In genomic region chr14:93719208-93719607, GRCm38 (mm10) we compare ENCODE assay signal across 14 mouse cellular contexts.
"Had no signal": no experiment of that assay in that cellular context is flagged by ENCODE, and none has a peak within 500 bp of the region (broad histone marks: within the 10 kb centered on the region; RNA-seq: fewer than 3 reads in every experiment).

No protein-coding gene starts in this region.

- H3K4me3 ChIP-seq: limb, embryonic 13.5 days; neural tube, embryonic 12.5 days; stomach, embryonic 15.5 days had no signal

- H3K9me3 ChIP-seq: limb, embryonic 13.5 days; neural tube, embryonic 12.5 days; stomach, embryonic 15.5 days had no signal

- H3K27ac ChIP-seq: kidney, postnatal 0 days; limb, embryonic 13.5 days; liver, embryonic 14.5 days; neural tube, embryonic 12.5 days; stomach, embryonic 15.5 days had no signal

- H3K4me1 ChIP-seq: limb, embryonic 13.5 days; neural tube, embryonic 12.5 days; stomach, embryonic 15.5 days had no signal

- H3K36me3 ChIP-seq: limb, embryonic 13.5 days; neural tube, embryonic 12.5 days; stomach, embryonic 15.5 days had no signal

- DNase-seq: kidney, adult 11 months; kidney, adult 9 months; kidney, postnatal 36 days; layer of hippocampus, postnatal 36 days; lung, adult 18-20 months; lung, postnatal 36 days; midbrain, embryonic 14.5 days; right cerebral cortex, postnatal 14 days; thymus, postnatal 36 days had no signal

- H3K9ac ChIP-seq: limb, embryonic 13.5 days; liver, embryonic 14.5 days; neural tube, embryonic 12.5 days; stomach, embryonic 15.5 days had no signal

- H3K4me2 ChIP-seq: limb, embryonic 13.5 days; neural tube, embryonic 12.5 days; stomach, embryonic 15.5 days had no signal

- H3K27me3 ChIP-seq: limb, embryonic 13.5 days; neural tube, embryonic 12.5 days; stomach, embryonic 15.5 days had no signal
